Mouse (Mus musculus) CH12.LX (cell line): ENCODE data around the gene Cops7a. TPM values are rescaled to one million over a fixed set of nuclear protein-coding genes. Genes with fewer than 3 reads are reported as not detected.

Experiments
- DNase-seq: peaks from one replicate; pipeline ENCODE4 v3.0.0-alpha.2; 2013; ENCODE audit errors: extremely low read depth
- H3K27ac ChIP-seq: 2 replicates; pipeline ENCODE4 v1.5.1; 2012; ENCODE audit warnings: low read depth, mild to moderate bottlenecking, control low read depth, moderate library complexity; ENCODE audit not compliant: insufficient read depth
- H3K27me3 ChIP-seq: replicated peaks from 2 replicates; pipeline ENCODE3; 2012; ENCODE audit warnings: inconsistent platforms
- H3K36me3 ChIP-seq, 2 experiments: replicated peaks in 1 of 2; 2 replicates each; pipeline versions ENCODE3 to v1.6.1; 2012; ENCODE audit warnings: inconsistent platforms in 1 of 2, low read length in 1 of 2, mild to moderate bottlenecking in 1 of 2, mixed read lengths in 1 of 2, moderate library complexity in 1 of 2; ENCODE audit not compliant: control insufficient read depth in 1 of 2, insufficient read depth in 1 of 2
- H3K4me1 ChIP-seq, 2 experiments: 2 replicates each; pipeline ENCODE4 v1.6.1; 2012; ENCODE audit warnings: inconsistent platforms in 1 of 2, moderate library complexity in 1 of 2; ENCODE audit not compliant: insufficient read depth in 2 of 2, control insufficient read depth in 1 of 2
- H3K4me2 ChIP-seq: 2 replicates; pipeline ENCODE4 v1.6.1; 2012; ENCODE audit warnings: low read depth, mild to moderate bottlenecking, control low read depth; ENCODE audit not compliant: poor library complexity, insufficient read depth, severe bottlenecking
- H3K4me3 ChIP-seq, 3 experiments: fragments of 150-350 bp in 1 of 3; sonication (generic) in 1 of 3; replicated peaks in 1 of 3; 2 replicates each; pipeline versions ENCODE3 to v1.5.1; 2011 to 2012; ENCODE audit warnings: low read depth in 2 of 3, low read length in 2 of 3, mild to moderate bottlenecking in 2 of 3, moderate library complexity in 2 of 3, control low read depth in 1 of 3, improper control_type of control experiment in 1 of 3, inconsistent platforms in 1 of 3, mixed read lengths in 1 of 3; ENCODE audit not compliant: poor library complexity in 1 of 3
- H3K79me2 ChIP-seq: replicated peaks from 2 replicates; pipeline ENCODE4 v1.6.1; 2012; ENCODE audit warnings: mild to moderate bottlenecking, moderate library complexity; ENCODE audit not compliant: control insufficient read depth, poor library complexity, insufficient read depth, severe bottlenecking; ENCODE audit errors: extremely low read depth
- H3K9ac ChIP-seq: 2 replicates; pipeline ENCODE4 v1.6.1; 2012; ENCODE audit warnings: low read depth, mild to moderate bottlenecking, control low read depth, moderate library complexity; ENCODE audit not compliant: insufficient read depth
- H3K9me3 ChIP-seq: replicated peaks from 2 replicates; pipeline ENCODE3; 2012; ENCODE audit warnings: low read length, inconsistent platforms, mixed read lengths
- CHD1 ChIP-seq: IDR thresholded peaks from 2 replicates; pipeline ENCODE4 v1.6.1; 2012; ENCODE audit warnings: low read depth, low read length, improper control_type of control experiment, inconsistent platforms
- CHD2 ChIP-seq: IDR thresholded peaks from 2 replicates; pipeline ENCODE4 v1.6.1; 2011; ENCODE audit warnings: low read length, improper control_type of control experiment
- CTCF ChIP-seq, 2 experiments: IDR thresholded peaks in 1 of 2; conservative IDR thresholded peaks in 1 of 2; 2 replicates each; pipeline ENCODE4 v1.5.1; 2011 to 2012; ENCODE audit warnings: low read depth in 2 of 2, low read length in 2 of 2, improper control_type of control experiment in 1 of 2, inconsistent platforms in 1 of 2, mild to moderate bottlenecking in 1 of 2, moderate library complexity in 1 of 2
- IRF4 ChIP-seq: IDR thresholded peaks from 2 replicates; pipeline ENCODE4 v1.6.1; 2014; ENCODE audit warnings: low read depth, mild to moderate bottlenecking, inconsistent platforms, low read length, improper control_type of control experiment
- JUN ChIP-seq: IDR thresholded peaks from 2 replicates; pipeline ENCODE4 v1.6.1; 2011; ENCODE audit warnings: low read depth, mild to moderate bottlenecking, low read length, improper control_type of control experiment, moderate library complexity; ENCODE audit not compliant: insufficient read depth
- JUND ChIP-seq: conservative IDR thresholded peaks from 2 replicates; pipeline ENCODE4 v1.6.1; 2011; ENCODE audit warnings: low read depth, low read length, improper control_type of control experiment
- MAFK ChIP-seq: IDR thresholded peaks from 2 replicates; pipeline ENCODE4 v1.6.1; 2011; ENCODE audit warnings: low read length, improper control_type of control experiment; ENCODE audit not compliant: insufficient replicate concordance
- MAX ChIP-seq: IDR thresholded peaks from 2 replicates; pipeline ENCODE4 v1.6.1; 2011; ENCODE audit warnings: low read length, improper control_type of control experiment
- NELFE ChIP-seq: IDR thresholded peaks from 2 replicates; pipeline ENCODE4 v1.6.1; 2011; ENCODE audit warnings: low read depth, low read length, improper control_type of control experiment
- NRF1 ChIP-seq: IDR thresholded peaks from 2 replicates; pipeline ENCODE4 v1.6.1; 2014; ENCODE audit warnings: low read depth, mild to moderate bottlenecking, inconsistent platforms, low read length, improper control_type of control experiment, moderate library complexity
- PAX5 ChIP-seq: IDR thresholded peaks from 2 replicates; pipeline ENCODE4 v1.6.1; 2012; ENCODE audit warnings: low read length, inconsistent platforms, mixed read lengths
- POLR2AphosphoS2 ChIP-seq: IDR thresholded peaks from 2 replicates; pipeline ENCODE4 v1.6.1; 2011; ENCODE audit warnings: low read depth, low read length, improper control_type of control experiment
- RAD21 ChIP-seq: IDR thresholded peaks from 2 replicates; pipeline ENCODE4 v1.6.1; 2011; ENCODE audit warnings: low read depth, mild to moderate bottlenecking, low read length, improper control_type of control experiment, moderate library complexity
- SMC3 ChIP-seq: IDR thresholded peaks from 2 replicates; pipeline ENCODE4 v1.6.1; 2011; ENCODE audit warnings: low read depth, low read length, improper control_type of control experiment
- TCF12 ChIP-seq: IDR thresholded peaks from 2 replicates; pipeline ENCODE4 v1.6.1; 2014; ENCODE audit warnings: low read depth, mild to moderate bottlenecking, inconsistent platforms, low read length, improper control_type of control experiment
- UBTF ChIP-seq: IDR thresholded peaks from 2 replicates; pipeline ENCODE4 v1.6.1; 2012; ENCODE audit warnings: low read depth, mild to moderate bottlenecking, inconsistent platforms, low read length, improper control_type of control experiment, moderate library complexity
- ZKSCAN1 ChIP-seq: IDR thresholded peaks from 2 replicates; pipeline ENCODE4 v1.6.1; 2012; ENCODE audit warnings: low read depth, inconsistent platforms, low read length, improper control_type of control experiment, borderline replicate concordance
- ZNF384 ChIP-seq: IDR thresholded peaks from 2 replicates; pipeline ENCODE4 v1.6.1; 2012; ENCODE audit warnings: low read depth, low read length, improper control_type of control experiment, inconsistent platforms
- dilution Hi-C: fragments of 300-500 bp; cut with MboI; formaldehyde crosslinking; loops from 2 replicates; pipeline ENCODE4 v1.14.3; 2020; ENCODE audit warnings: low sequenced_read_pairs; ENCODE audit not compliant: extremely low pct_unique_long_range_greater_than_20kb, extremely low pct_ligation_motif_present
- in situ Hi-C: fragments of 300-500 bp; cut with MboI; formaldehyde crosslinking; loops from 3 replicates; pipeline ENCODE4 v1.14.3; 2019; ENCODE audit warnings: low sequenced_read_pairs, low pct_ligation_motif_present, low pct_unique_long_range_greater_than_20kb, mixed read lengths
- polyA plus RNA-seq: library from polyadenylated mRNA; unstranded; fragments of >175 nt; gene quantifications from 2 replicates; pipeline ENCODE4 v1.2.1, GENCODE M21; 2012; ENCODE audit warnings: low read depth; ENCODE audit not compliant: insufficient read length
- total RNA-seq, 2 experiments: library from RNA; depleted of rRNA; stranded (reverse); fragments of 300-350 nt in 1 of 2; fragments of >200 nt in 1 of 2; gene quantifications; 2 replicates each; pipeline ENCODE4 v1.2.3; 2012 to 2014

Cops7a gene
- total and polyA plus RNA-seq, 3 experiments = 73.2 to 114 (median 104) TPM

DNA sequence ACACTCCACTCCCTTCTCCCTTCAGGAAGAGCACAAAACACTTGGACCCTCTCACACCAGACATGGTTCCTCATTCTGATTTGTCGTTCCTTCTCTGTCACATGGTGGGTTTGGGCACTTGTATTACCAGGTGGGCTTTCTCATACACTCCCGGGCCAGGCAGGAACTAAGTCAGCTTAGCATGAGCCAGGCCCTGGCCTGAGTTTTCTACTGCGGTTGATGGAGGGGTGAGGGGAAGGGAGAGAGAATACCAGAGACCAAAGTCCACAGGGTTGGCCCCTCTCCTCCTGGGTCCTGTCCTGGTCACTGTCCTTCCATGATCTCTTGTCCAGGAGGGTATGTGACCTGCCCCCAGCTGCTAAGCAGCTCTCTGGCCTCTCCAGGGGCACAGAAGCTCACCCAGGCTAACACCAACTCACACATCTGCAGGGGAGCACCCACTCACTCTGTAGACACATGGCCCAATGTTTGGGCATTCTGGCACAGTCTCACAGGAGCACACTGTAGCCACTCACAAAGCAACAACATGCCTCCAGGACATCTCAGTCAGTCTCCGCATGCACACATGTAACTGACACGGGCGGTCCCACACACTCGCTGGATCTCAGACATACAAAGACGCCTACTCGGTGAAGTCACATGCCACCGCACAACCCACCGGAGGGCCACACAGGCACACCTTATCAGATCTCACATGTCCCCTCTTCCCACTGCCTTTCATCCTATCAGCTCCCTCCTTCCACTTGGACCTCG, 49.2 kb downstream of the Cops7a start:
- Histone ChIP-seq H3K4me2 (peak overlapping the region; percentile 48), H3K4me1 (peaks cover 7 to 56% of the 10 kb centered on the region in 2 experiments), H3K27ac (no peak overlapping the region), H3K36me3 (peaks cover 0 to 11% of the 10 kb centered on the region in 2 experiments), H3K9me3 (no peaks in the 10 kb centered on the region), H3K27me3 (peaks cover 10% of the 10 kb centered on the region), H3K4me3 (peak overlapping the region in 2 of 3 experiments; percentile 17 to 66), H3K79me2 (no peaks in the 10 kb centered on the region), H3K9ac (no peak overlapping the region)
- DNase-seq = no peak
- in situ Hi-C loops (no loop called here), dilution Hi-C loops (no loop called here)
- TF ChIP-seq NELFE = no peak
- TF ChIP-seq ZKSCAN1 = no peak

DNA sequence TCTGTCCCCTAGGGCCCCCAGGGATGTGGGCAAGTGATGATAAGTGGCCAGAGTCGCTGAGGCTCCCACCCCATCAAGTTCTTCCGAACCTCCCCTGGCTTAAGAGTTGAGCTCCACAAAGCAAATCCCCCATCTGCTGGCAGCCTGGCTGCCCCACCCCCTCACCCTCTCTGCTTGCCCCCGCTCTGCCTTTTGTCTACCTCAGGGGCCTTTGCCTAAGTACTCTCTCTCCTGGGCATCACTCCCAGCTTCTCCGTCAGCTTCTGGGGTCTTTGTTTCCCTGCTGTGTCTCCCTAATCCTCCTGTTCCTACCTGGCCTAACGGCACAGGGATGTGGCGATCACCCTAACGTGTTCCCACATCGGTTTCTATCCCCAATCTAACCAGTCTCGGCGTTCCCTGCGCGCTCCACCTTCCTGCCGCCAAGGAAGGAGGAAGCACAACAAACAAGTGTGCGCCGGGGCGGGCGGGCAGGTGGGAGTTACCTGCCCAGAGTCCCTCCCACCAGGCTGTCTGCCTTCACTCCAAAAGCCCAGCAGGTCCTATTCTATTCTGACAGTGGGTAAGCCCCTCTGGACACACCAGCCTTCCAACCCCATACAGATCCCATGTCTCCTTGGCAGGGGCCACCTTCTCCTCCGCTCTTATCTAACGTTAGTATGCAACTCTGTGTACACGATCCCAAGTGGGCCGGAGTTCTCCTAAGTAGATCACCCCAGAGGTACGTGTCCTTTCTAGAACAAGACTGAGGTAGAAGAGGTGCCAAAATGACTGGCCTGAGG, 50.0 kb downstream of the Cops7a start:
- Histone ChIP-seq H3K27me3 (peaks cover 10% of the 10 kb centered on the region), H3K27ac (no peak overlapping the region)
- dilution Hi-C loops = no loop called here

DNA sequence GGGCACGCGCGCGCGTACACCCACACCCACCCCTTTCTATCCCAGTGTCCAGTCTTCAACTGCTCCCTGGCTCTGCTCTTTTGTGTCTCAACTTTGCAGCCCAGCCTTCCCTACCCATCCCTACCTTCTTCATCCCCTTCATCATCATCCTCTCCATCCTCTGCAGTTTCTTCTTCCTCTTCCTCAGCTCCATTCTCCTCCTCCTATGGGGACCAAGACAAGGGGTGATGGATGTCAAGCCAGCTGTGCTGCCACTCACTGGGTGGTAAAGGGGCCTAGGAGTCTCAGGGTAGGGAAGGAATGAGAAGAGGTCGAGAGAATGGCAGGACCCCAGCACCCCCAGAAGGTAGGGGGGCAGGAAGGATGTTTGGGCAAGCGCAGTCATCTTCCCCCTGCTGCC, 50.8 kb downstream of the Cops7a start:
- H3K9ac ChIP-seq = no peak overlapping the region
- DNase-seq = no peak
- no peak overlapping the region for H3K4me2 ChIP-seq
- in situ Hi-C loops = no loop called here
- no peaks in the 10 kb centered on the region for H3K79me2 ChIP-seq
- no peak overlapping the region for H3K4me3 ChIP-seq
- peaks cover 0 to 11% of the 10 kb centered on the region in 2 experiments for H3K36me3 ChIP-seq
- no peaks in the 10 kb centered on the region for H3K9me3 ChIP-seq
- H3K27ac ChIP-seq = no peak overlapping the region
- H3K27me3 ChIP-seq = peaks cover 10% of the 10 kb centered on the region
- peaks cover 8 to 48% of the 10 kb centered on the region in 2 experiments for H3K4me1 ChIP-seq
- dilution Hi-C loops = no loop called here
- TF ChIP-seq TCF12 (no peak), JUND (no peak), MAX (no peak), IRF4 (no peak), ZNF384 (no peak), CHD1 (no peak), POLR2AphosphoS2 (no peak), UBTF (no peak), SMC3 (no peak), ZKSCAN1 (no peak), MAFK (no peak), CHD2 (no peak), JUN (no peak), NRF1 (no peak), CTCF (conservative IDR thresholded peaks at IDR 0.05 in 1 of 2, IDR thresholded peaks at IDR 0.05 in 1 of 2; ENCODE audit: low read depth in 2 of 2, low read length in 2 of 2) (no peak)

More for the DNA sequence above, 50.0 kb downstream of the Cops7a start:
- Histone ChIP-seq H3K4me3 (no peak overlapping the region), H3K4me1 (peaks cover 7 to 56% of the 10 kb centered on the region in 2 experiments), H3K36me3 (peaks cover 0 to 11% of the 10 kb centered on the region in 2 experiments), H3K79me2 (no peaks in the 10 kb centered on the region), H3K9ac (no peak overlapping the region), H3K9me3 (no peaks in the 10 kb centered on the region), H3K4me2 (no peak overlapping the region)
- DNase-seq = no peak
- TF ChIP-seq PAX5 = no peak
- no peak for TF ChIP-seq RAD21
- in situ Hi-C loops = no loop called here
